Mouse (Mus musculus) stomach, postnatal 0 days (tissue): ENCODE measurements at regions not wholly inside any gene's neighbourhood (a gene's known extent, or its start where the extent isn't known, plus 50 kb on each side); places are given as distances from the start of the nearest gene placed in this dataset.

Source experiments
- ATAC-seq: fragments of 200-750 bp; cut with Nextera tagmentation; 2 replicates; pipeline ENCODE4 v1.8.0; 2017; ENCODE audit not compliant: low FRiP score, low TSS enrichment
- DNase-seq: peaks from one replicate; pipeline ENCODE4 v3.0.0-alpha.2; 2016; ENCODE audit warnings: low spot score
- H3K27ac ChIP-seq: fragments of 300-500 bp; sonication (generic); replicated peaks from 2 replicates; pipeline ENCODE4 v1.5.1; 2014; ENCODE audit warnings: mild to moderate bottlenecking, control low read depth
- H3K27me3 ChIP-seq: fragments of 300-500 bp; sonication (generic); 2 replicates; pipeline ENCODE4 v1.6.1; 2014; ENCODE audit warnings: low read length; ENCODE audit not compliant: control insufficient read depth, insufficient read depth
- H3K36me3 ChIP-seq: fragments of 300-500 bp; sonication (generic); 2 replicates; pipeline ENCODE4 v1.6.1; 2014; ENCODE audit warnings: low read length, mixed read lengths; ENCODE audit not compliant: control insufficient read depth, insufficient read depth
- H3K4me1 ChIP-seq: fragments of 300-500 bp; sonication (generic); replicated peaks from 2 replicates; pipeline ENCODE4 v1.6.1; 2014; ENCODE audit warnings: antibody characterized with exemption; ENCODE audit not compliant: control insufficient read depth, insufficient read depth
- H3K4me2 ChIP-seq: fragments of 300-500 bp; sonication (generic); replicated peaks from 2 replicates; pipeline ENCODE4 v1.6.1; 2014; ENCODE audit warnings: low read depth, mild to moderate bottlenecking, control low read depth, moderate library complexity
- H3K4me3 ChIP-seq: fragments of 300-500 bp; sonication (generic); 2 replicates; pipeline ENCODE4 v1.5.1; 2014; ENCODE audit warnings: low read depth, low read length, control low read depth
- H3K9ac ChIP-seq: fragments of 300-500 bp; sonication (generic); 2 replicates; pipeline ENCODE4 v1.6.1; 2014; ENCODE audit warnings: mild to moderate bottlenecking, low read length, control low read depth, mixed read lengths
- H3K9me3 ChIP-seq: fragments of 300-500 bp; sonication (generic); 2 replicates; pipeline ENCODE4 v1.6.1; 2016; ENCODE audit warnings: low read length; ENCODE audit not compliant: control insufficient read depth
- CTCF ChIP-seq: IDR thresholded peaks from 2 replicates; pipeline ENCODE4 v1.5.1; 2016; ENCODE audit warnings: antibody characterized with exemption, low read depth, mild to moderate bottlenecking, moderate library complexity
- EP300 ChIP-seq: optimal IDR thresholded peaks from 2 replicates; pipeline ENCODE3; 2016; ENCODE audit warnings: antibody characterized with exemption
- WGBS: fragments of 180-500 bp; shearing (Covaris S2); extraction: QIAGEN DNeasy Blood & Tissue Kit; methylation state at CpG from one replicate; pipeline ENCODE4 v1.1.7; 2014; 5-methylcytosine and 5-hydroxymethylcytosine counted together

GRCm38 (mm10) chr12:50081157-50081556 lies 567.7 kb downstream of the Prkd1 start:
- Histone ChIP-seq H3K9ac (no peak overlapping the region), H3K4me2 (no peak overlapping the region), H3K36me3 (no peaks in the 10 kb centered on the region), H3K9me3 (no peaks in the 10 kb centered on the region), H3K27me3 (no peaks in the 10 kb centered on the region), H3K27ac (no peak overlapping the region), H3K4me3 (no peak overlapping the region), H3K4me1 (no peaks in the 10 kb centered on the region)
- WGBS: 93% methylated on average over 9 of the region's 9 CpGs
- TF ChIP-seq CTCF: no peak
- TF ChIP-seq EP300: no peak
- no peak for ATAC-seq
- DNase-seq: no peak

GRCm38 (mm10) chr12:50081571-50081970 lies 567.3 kb downstream of the Prkd1 start:
- H3K4me3 ChIP-seq: no peak overlapping the region
- H3K4me2 ChIP-seq: no peak overlapping the region
- H3K9ac ChIP-seq: no peak overlapping the region
- H3K27me3 ChIP-seq: no peaks in the 10 kb centered on the region
- WGBS: 76% methylated on average over 1 of the region's 1 CpGs
- no peaks in the 10 kb centered on the region for H3K9me3 ChIP-seq
- ATAC-seq: no peak
- no peak overlapping the region for H3K27ac ChIP-seq
- DNase-seq: no peak
- no peaks in the 10 kb centered on the region for H3K4me1 ChIP-seq
- H3K36me3 ChIP-seq: no peaks in the 10 kb centered on the region
- TF ChIP-seq EP300 (no peak), CTCF (no peak)

GRCm38 (mm10) chr12:50084517-50084916 lies 564.4 kb downstream of the Prkd1 start:
- TF ChIP-seq CTCF (no peak), EP300 (no peak)
- H3K36me3 ChIP-seq: no peaks in the 10 kb centered on the region
- H3K4me3 ChIP-seq: no peak overlapping the region
- no peak overlapping the region for H3K9ac ChIP-seq
- no peaks in the 10 kb centered on the region for H3K9me3 ChIP-seq
- H3K4me1 ChIP-seq: no peaks in the 10 kb centered on the region
- DNase-seq (no peak), ATAC-seq (no peak)
- no peak overlapping the region for H3K4me2 ChIP-seq
- no peaks in the 10 kb centered on the region for H3K27me3 ChIP-seq
- WGBS: 40% methylated on average over 3 of the region's 3 CpGs
- no peak overlapping the region for H3K27ac ChIP-seq

GRCm38 (mm10) chr12:50111246-50112044 lies 537.5 kb downstream of the Prkd1 start:
- no peak for ATAC-seq
- DNase-seq: no peak
- 85% methylated on average over 9 of the region's 9 CpGs for WGBS
- Histone ChIP-seq H3K27me3 (no peaks in the 10 kb centered on the region), H3K27ac (no peak overlapping the region), H3K4me1 (no peaks in the 10 kb centered on the region), H3K9me3 (no peaks in the 10 kb centered on the region), H3K9ac (no peak overlapping the region), H3K4me2 (no peak overlapping the region), H3K4me3 (no peak overlapping the region), H3K36me3 (no peaks in the 10 kb centered on the region)
- TF ChIP-seq EP300 (no peak), CTCF (no peak)

- WGBS: 83% methylated on average over 7 of the region's 7 CpGs
- no peaks in the 10 kb centered on the region for H3K27me3 ChIP-seq
- no peak overlapping the region for H3K9ac ChIP-seq
- no peak overlapping the region for H3K27ac ChIP-seq
- H3K36me3 ChIP-seq: no peaks in the 10 kb centered on the region
- H3K9me3 ChIP-seq: no peaks in the 10 kb centered on the region
- TF ChIP-seq CTCF (no peak), EP300 (no peak)
- H3K4me2 ChIP-seq: no peak overlapping the region
- no peaks in the 10 kb centered on the region for H3K4me1 ChIP-seq
- ATAC-seq: no peak
- no peak overlapping the region for H3K4me3 ChIP-seq
- DNase-seq: no peak
Observed at GRCm38 (mm10) chr12:50112081-50112491, 536.8 kb downstream of the Prkd1 start.

- Histone ChIP-seq H3K27me3 (no peaks in the 10 kb centered on the region), H3K4me3 (no peak overlapping the region), H3K4me2 (no peak overlapping the region), H3K9me3 (no peaks in the 10 kb centered on the region), H3K9ac (no peak overlapping the region), H3K4me1 (no peaks in the 10 kb centered on the region), H3K27ac (no peak overlapping the region), H3K36me3 (no peaks in the 10 kb centered on the region)
- TF ChIP-seq EP300 (no peak), CTCF (no peak)
- 51% methylated on average over 2 of the region's 2 CpGs for WGBS
- no peak for DNase-seq
- no peak for ATAC-seq
Observed at GRCm38 (mm10) chr12:50115855-50116254, 533.0 kb downstream of the Prkd1 start.
